ENCODE assay signal across 9 mouse cellular contexts in genomic region chr4:82541894-82542510, GRCm38 (mm10).
DNase-seq lines count a peak whose midpoint lies in the region; ATAC-seq and TF ChIP-seq lines count a peak whose summit lies in the region.
"Had no signal": no experiment of that assay in that cellular context is flagged by ENCODE, and none has a peak within 500 bp of the region (broad histone marks: within the 10 kb centered on the region; RNA-seq: fewer than 3 reads in every experiment).

No protein-coding gene starts in this region.

- H3K9me3 ChIP-seq in forebrain, embryonic 16.5 days (ENCODE audit: control insufficient read depth, low read length): no peaks in the 10 kb centered on the region
- H3K9me3 ChIP-seq in hindbrain, embryonic 11.5 days (ENCODE audit: control insufficient read depth, low read length): no peaks in the 10 kb centered on the region
- no peaks in the 10 kb centered on the region for H3K9me3 ChIP-seq in lung, postnatal 0 days (ENCODE audit: low read length)
- H3K9me3 ChIP-seq: limb, embryonic 12.5 days had no signal

- no peak overlapping the region for H3K4me3 ChIP-seq in forebrain, embryonic 16.5 days (replicated peaks; ENCODE audit: low read length)
- no peak overlapping the region for H3K4me3 ChIP-seq in hindbrain, embryonic 11.5 days (ENCODE audit: low read depth, low read length)
- H3K4me3 ChIP-seq in lung, postnatal 0 days (ENCODE audit: low read depth, low read length): no peak overlapping the region
- H3K4me3 ChIP-seq: limb, embryonic 12.5 days had no signal

- H3K27me3 ChIP-seq in forebrain, embryonic 16.5 days (replicated peaks; ENCODE audit: control insufficient read depth, insufficient read depth, low read length): no peaks in the 10 kb centered on the region
- peaks cover 14% of the 10 kb centered on the region for H3K27me3 ChIP-seq in hindbrain, embryonic 11.5 days (ENCODE audit: control insufficient read depth, insufficient read depth, low read length)
- no peaks in the 10 kb centered on the region for H3K27me3 ChIP-seq in lung, postnatal 0 days (replicated peaks; ENCODE audit: insufficient read depth, low read length)

- peak overlapping the region; percentile 34 for H3K4me2 ChIP-seq in forebrain, embryonic 16.5 days (ENCODE audit: low read length)
- H3K4me2 ChIP-seq in hindbrain, embryonic 11.5 days (replicated peaks; ENCODE audit: low read depth, low read length): no peak overlapping the region
- H3K4me2 ChIP-seq in lung, postnatal 0 days (replicated peaks; ENCODE audit: low read depth, low read length): no peak overlapping the region
- H3K4me2 ChIP-seq: limb, embryonic 12.5 days had no signal

- H3K27ac ChIP-seq in forebrain, embryonic 16.5 days (ENCODE audit: low read length): peak overlapping the region; percentile 84
- no peak overlapping the region for H3K27ac ChIP-seq in hindbrain, embryonic 11.5 days (ENCODE audit: low read depth, low read length)
- no peak overlapping the region for H3K27ac ChIP-seq in lung, postnatal 0 days (ENCODE audit: low read length)
- H3K27ac ChIP-seq: limb, embryonic 12.5 days had no signal

- ATAC-seq in forebrain, embryonic 16.5 days: peak; percentile 75
- ATAC-seq in hindbrain, embryonic 11.5 days (ENCODE audit: low FRiP score): peak; percentile 81
- ATAC-seq in lung, postnatal 0 days: peak; percentile 89
- ATAC-seq in megakaryocyte, adult 5-6 weeks (ENCODE audit: poor library complexity, severe bottlenecking): no peak

- peak; percentile 88 for TF ChIP-seq CTCF in lung, postnatal 0 days (IDR thresholded peaks at IDR 0.05)

- no peaks in the 10 kb centered on the region for H3K36me3 ChIP-seq in forebrain, embryonic 16.5 days (ENCODE audit: control insufficient read depth, insufficient read depth)
- H3K36me3 ChIP-seq in hindbrain, embryonic 11.5 days (ENCODE audit: control insufficient read depth, insufficient read depth, low read length): no peaks in the 10 kb centered on the region
- H3K36me3 ChIP-seq in lung, postnatal 0 days (ENCODE audit: insufficient read depth, low read length): no peaks in the 10 kb centered on the region
- H3K36me3 ChIP-seq: limb, embryonic 12.5 days had no signal

- DNase-seq in Muller cell, postnatal 12 days (ENCODE audit: inconsistent ontology term): peak; percentile 60
- peak; percentile 79 for DNase-seq in cerebellum, adult 11 months
- peak; percentile 87 for DNase-seq in hindbrain, embryonic 11.5 days (ENCODE audit: low spot score)
- peak; percentile 75 to 83 for DNase-seq in layer of hippocampus, adult 8-10 months (ENCODE audit: low spot score in 2 of 2)
- DNase-seq in lung, postnatal 0 days (ENCODE audit: low spot score): peak; percentile 94
- DNase-seq in right cerebral cortex, postnatal 10 days (ENCODE audit: low spot score in 2 of 2): peak; percentile 87 to 89

- WGBS in forebrain, embryonic 16.5 days: 24% methylated on average over 7 of the region's 7 CpGs
- 31% methylated on average over 7 of the region's 7 CpGs for WGBS in hindbrain, embryonic 11.5 days
- WGBS in lung, postnatal 0 days: 28% methylated on average over 7 of the region's 7 CpGs

- peak overlapping the region; percentile 35; the same call in 1 of the 2 replicates for H3K9ac ChIP-seq in forebrain, embryonic 16.5 days (replicated peaks; ENCODE audit: low read depth, low read length)
- H3K9ac ChIP-seq in hindbrain, embryonic 11.5 days (ENCODE audit: low read depth, low read length): no peak overlapping the region
- no peak overlapping the region for H3K9ac ChIP-seq in lung, postnatal 0 days (replicated peaks; ENCODE audit: low read depth)
- H3K9ac ChIP-seq: limb, embryonic 12.5 days had no signal

- peaks cover 53% of the 10 kb centered on the region for H3K4me1 ChIP-seq in forebrain, embryonic 16.5 days (replicated peaks; ENCODE audit: control insufficient read depth, insufficient read depth, low read length)
- peaks cover 9% of the 10 kb centered on the region for H3K4me1 ChIP-seq in hindbrain, embryonic 11.5 days (replicated peaks; ENCODE audit: control insufficient read depth, insufficient read depth, low read length)
- 0 out of 2 replicates have a peak, but pooled peaks cover 3% of the 10 kb centered on the region for H3K4me1 ChIP-seq in lung, postnatal 0 days (ENCODE audit: insufficient read depth, low read depth, low read length)

- TF ChIP-seq EP300 in lung, postnatal 0 days (IDR thresholded peaks at IDR 0.05): no peak
